Mouse (Mus musculus): Measurements from ENCODE around the gene Olfr1016. TPM values are rescaled to one million over a fixed set of nuclear protein-coding genes. Genes with fewer than 3 reads are reported as not detected.

The Olfr1016 gene
- not detected for total RNA-seq (2023)

DNA sequence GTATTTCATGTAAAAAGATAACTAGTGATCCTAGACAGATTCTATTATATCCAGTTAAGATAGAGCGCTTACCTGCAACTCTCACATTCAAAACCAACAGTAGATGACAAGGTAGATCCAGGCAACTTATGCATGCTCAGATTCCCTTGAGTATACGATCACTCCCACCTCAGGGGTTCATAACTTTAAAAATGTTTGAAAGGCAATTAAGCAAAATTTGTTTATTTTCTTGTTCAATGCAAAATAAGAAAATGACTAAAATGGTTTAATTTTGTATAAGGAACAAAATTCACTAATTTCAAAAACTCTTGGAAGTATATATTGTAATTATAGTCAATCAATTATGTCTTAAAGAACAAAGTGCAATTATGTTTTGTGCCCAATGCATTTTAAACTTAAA lies at the start of gene Olfr1016:
Gene Olfr1016 (minus strand): TSS at position 101 of the 400 bp plus-strand sequence.

DNA sequence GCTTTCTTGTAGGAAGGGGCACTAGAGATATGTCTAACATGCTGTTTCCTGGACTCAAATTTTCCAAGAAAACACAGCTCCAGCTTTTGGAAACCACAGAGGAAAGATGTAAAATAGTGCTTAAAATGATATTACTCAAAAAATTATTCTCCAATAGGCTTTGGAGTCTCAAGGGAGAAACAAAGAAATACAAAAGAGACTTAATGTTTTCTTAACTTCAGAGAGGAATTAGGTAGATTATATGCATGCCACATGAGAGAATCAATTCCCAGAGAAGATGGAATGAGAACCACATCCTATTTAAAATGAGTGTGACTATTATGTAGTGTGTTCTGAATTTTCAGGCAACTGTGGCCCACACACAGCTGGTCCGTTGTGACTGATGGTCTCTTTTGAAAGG lies 44.4 kb upstream of the Olfr1016 start, which contains the start of gene Olfr1020:
Gene Olfr1020 (plus strand): TSS at position 301 of the 400 bp plus-strand sequence.

DNA sequence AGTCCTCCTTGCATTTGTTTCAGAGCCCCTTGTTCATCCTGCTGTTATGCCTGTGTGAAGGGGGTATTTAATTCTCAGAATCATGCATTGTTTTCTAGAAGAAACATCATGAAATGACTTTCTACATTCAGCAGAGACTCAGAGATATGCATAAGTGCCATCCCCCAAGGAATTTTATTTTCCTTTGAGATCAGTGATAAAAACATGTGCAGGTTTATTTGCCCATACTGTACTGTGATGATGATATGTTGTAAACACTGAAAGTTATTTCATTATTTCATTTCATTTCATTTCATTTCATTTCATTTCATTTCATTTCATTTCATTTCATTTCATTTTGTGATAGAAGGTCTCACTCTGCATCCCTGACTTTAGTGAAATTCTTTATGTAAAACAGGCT lies 43.0 kb upstream of the Olfr1016 start, which contains the start of gene Olfr1019:
Gene Olfr1019 (minus strand): TSS at position 101 of the 400 bp plus-strand sequence.

DNA sequence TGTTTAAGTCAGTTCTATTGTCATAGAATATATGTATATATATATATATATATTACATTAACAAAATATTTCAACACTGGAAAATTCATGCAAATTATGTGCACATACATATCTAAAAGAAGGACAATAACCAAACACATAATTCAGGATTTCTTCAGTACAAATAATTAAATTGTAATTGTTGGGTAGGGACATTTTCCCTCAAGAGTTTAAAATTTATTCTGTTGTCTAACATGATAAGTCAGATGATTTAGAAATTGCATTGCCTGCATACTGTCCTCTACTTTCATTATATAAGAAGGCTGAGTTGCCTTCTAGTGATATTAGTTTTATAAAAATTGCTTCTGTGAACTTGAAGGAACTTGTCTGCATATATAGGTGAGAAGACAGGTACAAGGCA lies 15.8 kb upstream of the Olfr1016 start, which contains the start of gene Olfr1018:
Gene Olfr1018 (plus strand): TSS at position 301 of the 400 bp plus-strand sequence.

GRCm38 (mm10) chr2:85781717-85782116 lies 20.6 kb downstream of the Olfr1016 start, which contains the start of gene Olfr1015:
Olfr1015 (plus strand) TSS chr2:85782017.

DNA sequence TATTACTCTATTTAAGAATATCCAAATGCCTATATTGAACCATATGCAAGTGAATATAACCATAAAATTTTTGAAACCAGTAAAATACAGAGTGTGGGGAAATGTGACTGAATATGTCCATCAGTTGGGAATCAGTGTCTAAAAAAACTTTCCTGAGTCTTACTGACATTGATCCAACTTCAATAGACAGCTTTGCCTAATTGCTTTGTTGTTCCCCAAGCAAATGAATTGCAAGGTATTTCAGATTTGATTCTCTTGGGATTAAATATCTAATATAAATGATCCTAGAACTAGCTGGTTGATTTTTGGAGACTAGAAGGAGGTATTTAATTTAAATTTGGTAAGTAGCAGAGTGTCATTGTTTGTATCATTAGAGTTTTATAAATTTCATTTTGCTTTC lies 29.9 kb downstream of the Olfr1016 start, which contains the start of gene Olfr1014:
Gene Olfr1014 (plus strand): TSS at position 301 of the 400 bp plus-strand sequence.

GRCm38 (mm10) chr2:85766798-85767197 lies 35.5 kb downstream of the Olfr1016 start, which contains the start of gene Olfr1013:
Olfr1013 (plus strand) TSS chr2:85767098.

GRCm38 (mm10) chr2:85762666-85763065 lies 39.7 kb downstream of the Olfr1016 start, which contains the start of gene Olfr1012:
Olfr1012 (minus strand) TSS chr2:85762766.

Other genes with a start within 250 kb of the Olfr1016 start
- not detected for gene Olfr996, start 223.3 kb downstream of the Olfr1016 start, total RNA-seq (2023)
- gene Olfr998, start 213.6 kb downstream of the Olfr1016 start, total RNA-seq (2023): not detected
- gene Olfr1000, start 190.6 kb downstream of the Olfr1016 start, total RNA-seq (2023): not detected
- gene Olfr1002, start 151.8 kb downstream of the Olfr1016 start, total RNA-seq (2023): not detected
- not detected for gene Olfr154, start 138.1 kb downstream of the Olfr1016 start, total RNA-seq (2023)
- gene Olfr1006, start 123.8 kb downstream of the Olfr1016 start, total RNA-seq (2023): not detected
- gene Olfr1008, start 113.1 kb downstream of the Olfr1016 start, total RNA-seq (2023): not detected
- not detected for gene Olfr1009, start 87.1 kb downstream of the Olfr1016 start, total RNA-seq (2023)
- not detected for gene Olfr1012, start 39.8 kb downstream of the Olfr1016 start, total RNA-seq (2023)
- not detected for gene Olfr1013, start 35.4 kb downstream of the Olfr1016 start, total RNA-seq (2023)
- not detected for gene Olfr1014, start 29.8 kb downstream of the Olfr1016 start, total RNA-seq (2023)
- not detected for gene Olfr1015, start 20.5 kb downstream of the Olfr1016 start, total RNA-seq (2023)
- gene Olfr1018, start 15.9 kb upstream of the Olfr1016 start, total RNA-seq (2023): not detected
- not detected for gene Olfr1019, start 42.9 kb upstream of the Olfr1016 start, total RNA-seq (2023)
- gene Olfr1020, start 44.5 kb upstream of the Olfr1016 start, total RNA-seq (2023): not detected
- not detected for gene Olfr1022, start 66.0 kb upstream of the Olfr1016 start, total RNA-seq (2023)
- not detected for gene Olfr1023, start 83.1 kb upstream of the Olfr1016 start, total RNA-seq (2023)
- not detected for gene Olfr1024, start 102.5 kb upstream of the Olfr1016 start, total RNA-seq (2023)
- not detected for gene Olfr1025-ps1, start 112.6 kb upstream of the Olfr1016 start, total RNA-seq (2023)
- not detected for gene Olfr1026, start 119.0 kb upstream of the Olfr1016 start, total RNA-seq (2023)
- not detected for gene Olfr1028, start 147.9 kb upstream of the Olfr1016 start, total RNA-seq (2023)
- gene Olfr1029, start 171.4 kb upstream of the Olfr1016 start, total RNA-seq (2023): not detected
- gene Olfr1030, start 176.7 kb upstream of the Olfr1016 start, total RNA-seq (2023): not detected
- not detected for gene Olfr1031, start 187.8 kb upstream of the Olfr1016 start, total RNA-seq (2023)
- gene Olfr1032, start 203.0 kb upstream of the Olfr1016 start, total RNA-seq (2023): not detected
- gene Olfr1033, start 218.1 kb upstream of the Olfr1016 start, total RNA-seq (2023): not detected
- gene Olfr1034, start 243.3 kb upstream of the Olfr1016 start, total RNA-seq (2023): not detected